Mouse (Mus musculus) urinary bladder, postnatal 25 days (tissue): ENCODE data around the gene Selenom.

Experiments used
- DNase-seq: peaks from one replicate; pipeline ENCODE4 v3.0.0; 2022; ENCODE audit warnings: low spot score

Selenom gene

GRCm38 (mm10) chr11:3554976-3555375, 40.5 kb downstream of the Selenom start:
- no peak for DNase-seq

GRCm38 (mm10) chr11:3557852-3558251, 43.4 kb downstream of the Selenom start:
- DNase-seq = no peak

- DNase-seq = no peak
These were observed 45.7 kb downstream of the Selenom start for GRCm38 (mm10) chr11:3560202-3560601.

- no peak for DNase-seq
These were observed 49.4 kb downstream of the Selenom start for GRCm38 (mm10) chr11:3563853-3564252.

GRCm38 (mm10) chr11:3564451-3564850, 50.0 kb downstream of the Selenom start:
- no peak for DNase-seq

- no peak for DNase-seq
These were observed 51.5 kb downstream of the Selenom start for GRCm38 (mm10) chr11:3566018-3566417.
